Mouse (Mus musculus) bone marrow, adult 2 months (tissue): ENCODE data around the gene Morc4. TPM values are rescaled to one million over a fixed set of nuclear protein-coding genes. Genes with fewer than 3 reads are reported as not detected.

ENCODE experiments used
- H3K27ac ChIP-seq: fragments of 200-500 bp; 2 replicates; pipeline ENCODE4 v1.5.1; 2012; ENCODE audit warnings: low read depth, mild to moderate bottlenecking, control low read depth, inconsistent platforms, low read length; ENCODE audit not compliant: control insufficient read depth, poor library complexity, insufficient read depth
- H3K4me1 ChIP-seq: fragments of 200-500 bp; 2 replicates; pipeline ENCODE4 v1.6.1; 2011; ENCODE audit warnings: low read length; ENCODE audit not compliant: control insufficient read depth, insufficient read depth
- H3K4me3 ChIP-seq: fragments of 200-500 bp; replicated peaks from 2 replicates; pipeline ENCODE3; 2011; ENCODE audit warnings: mild to moderate bottlenecking, low read depth, low read length, control low read depth; ENCODE audit not compliant: control insufficient read depth
- CTCF ChIP-seq: fragments of 200-500 bp; IDR thresholded peaks from 2 replicates; pipeline ENCODE4 v1.5.1; 2011; ENCODE audit warnings: low read length, control low read depth; ENCODE audit not compliant: control insufficient read depth, insufficient read depth
- POLR2A ChIP-seq: fragments of 200-500 bp; IDR thresholded peaks from 2 replicates; pipeline ENCODE4 v1.6.1; 2011; ENCODE audit warnings: low read depth, mild to moderate bottlenecking, control low read depth, low read length, borderline replicate concordance; ENCODE audit not compliant: control insufficient read depth
- WGBS: fragments of 180-500 bp; shearing (Covaris S2); methylation state at CpG from one replicate; pipeline ENCODE4 v1.1.7; 2018; 5-methylcytosine and 5-hydroxymethylcytosine counted together
- polyA plus RNA-seq: library from polyadenylated mRNA; stranded (reverse); fragments of >200 nt; gene quantifications from 2 replicates; pipeline ENCODE4 v1.2.4, GENCODE M21; 2011; ENCODE audit warnings: low replicate concordance; ENCODE audit not compliant: missing spikeins, insufficient read depth, insufficient read length

Gene Morc4
- polyA plus RNA-seq, 1 experiment = 2.8 TPM

DNA sequence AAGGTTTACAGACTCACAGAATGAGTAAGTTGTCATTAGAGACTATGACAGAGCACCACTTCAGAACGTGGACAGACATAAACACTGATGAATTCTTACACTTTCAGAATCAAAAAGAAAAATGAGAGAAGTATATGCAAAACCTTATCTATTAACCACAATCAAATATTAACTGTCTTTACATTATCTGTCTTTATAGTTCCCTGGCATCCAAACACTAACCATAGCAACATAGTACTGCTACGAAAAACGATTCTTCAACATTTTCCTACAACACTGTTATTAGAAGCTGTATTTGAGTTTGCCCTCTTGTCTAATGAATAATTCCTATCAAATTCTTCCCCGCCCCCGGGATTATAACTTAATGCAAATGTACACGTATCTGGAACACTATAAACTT, 30.4 kb downstream of the Morc4 start:
- Histone ChIP-seq H3K4me3 (no peak overlapping the region), H3K27ac (no peak overlapping the region), H3K4me1 (no peaks in the 10 kb centered on the region)
- TF ChIP-seq CTCF (no peak), POLR2A (no peak)
- 66% methylated on average over 6 of the region's 6 CpGs for WGBS

DNA sequence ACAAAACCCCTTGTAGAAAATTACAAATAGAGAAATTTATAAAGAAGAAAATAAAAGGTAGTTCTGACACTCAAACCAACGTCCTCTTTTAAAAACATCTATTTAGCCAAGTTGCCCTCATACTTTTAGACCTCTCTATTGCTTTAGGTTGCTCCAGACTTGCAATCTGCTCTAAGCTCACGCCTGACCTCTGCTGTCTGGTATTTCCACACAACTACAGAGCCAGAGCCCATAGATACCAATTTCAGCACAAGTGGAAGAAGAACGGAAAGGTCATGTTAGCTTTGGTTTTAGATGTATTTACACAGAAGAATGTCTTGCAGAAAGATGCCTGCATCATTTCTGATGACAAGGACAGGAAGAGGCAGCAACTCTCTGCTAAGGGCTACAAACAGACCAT, 32.4 kb downstream of the Morc4 start:
- H3K4me1 ChIP-seq = no peaks in the 10 kb centered on the region
- H3K27ac ChIP-seq = no peak overlapping the region
- WGBS = 66% methylated on average over 3 of the region's 3 CpGs
- H3K4me3 ChIP-seq = no peak overlapping the region
- no peak for TF ChIP-seq CTCF
- TF ChIP-seq POLR2A = no peak

DNA sequence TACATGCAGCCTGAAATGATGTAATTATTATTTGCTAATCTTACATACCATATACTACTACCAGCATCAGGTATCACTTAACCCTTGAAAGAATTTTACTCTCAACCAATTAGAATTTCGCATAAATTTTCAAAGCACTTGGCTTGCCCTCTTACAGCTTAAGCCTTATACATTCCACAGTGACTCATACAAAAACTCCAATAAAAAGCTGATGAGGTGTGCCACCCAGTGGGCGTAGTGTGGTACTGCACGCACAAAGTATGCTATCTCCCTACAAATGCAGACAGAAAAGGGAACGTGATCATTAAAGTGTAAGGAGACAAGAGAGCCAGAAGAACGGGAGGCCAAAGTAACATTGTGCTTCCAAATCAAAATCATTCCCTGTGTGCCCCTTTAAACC, 39.0 kb downstream of the Morc4 start:
- 9% methylated on average over 5 of the region's 5 CpGs for WGBS
- H3K4me3 ChIP-seq = no peak overlapping the region
- H3K4me1 ChIP-seq = no peaks in the 10 kb centered on the region
- H3K27ac ChIP-seq = no peak overlapping the region
- TF ChIP-seq POLR2A (no peak), CTCF (peak; percentile 53)

DNA sequence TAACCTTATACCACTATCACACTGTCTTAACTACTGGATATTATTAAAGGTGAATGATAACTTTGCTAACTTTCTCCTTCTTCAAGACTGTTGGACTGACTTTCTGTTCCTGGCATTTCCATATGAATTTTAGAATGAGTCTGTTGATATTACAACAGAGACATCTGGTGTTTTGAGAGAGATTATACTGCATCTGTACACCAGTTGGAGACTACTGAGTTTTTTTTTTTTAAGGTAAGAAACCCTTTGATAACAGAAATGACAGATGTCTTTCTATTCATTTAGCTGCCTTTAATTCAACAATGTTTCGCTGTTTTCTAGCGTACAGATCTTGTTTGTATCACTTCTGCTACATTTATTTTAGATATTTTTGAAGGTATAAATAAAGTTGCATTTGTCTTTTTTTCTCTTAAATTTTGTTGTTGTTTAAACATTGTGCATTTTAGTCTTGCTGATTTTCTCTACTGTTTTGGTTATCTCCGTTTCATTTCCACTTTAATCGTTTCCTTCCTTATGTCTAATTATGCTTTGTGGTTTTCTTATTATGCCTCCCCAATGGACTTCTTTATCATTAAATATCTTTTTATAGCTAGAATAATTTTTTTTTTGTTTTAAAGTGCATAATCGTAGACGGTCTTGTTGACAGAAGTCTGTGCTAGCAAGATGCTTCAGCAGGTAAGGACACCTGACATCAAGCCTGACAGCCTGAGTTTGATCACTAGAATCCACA, 42.9 kb downstream of the Morc4 start:
- no peak overlapping the region for H3K27ac ChIP-seq
- 59% methylated on average over 6 of the region's 6 CpGs for WGBS
- H3K4me1 ChIP-seq = no peaks in the 10 kb centered on the region
- no peak for TF ChIP-seq POLR2A
- TF ChIP-seq CTCF = no peak
- no peak overlapping the region for H3K4me3 ChIP-seq

DNA sequence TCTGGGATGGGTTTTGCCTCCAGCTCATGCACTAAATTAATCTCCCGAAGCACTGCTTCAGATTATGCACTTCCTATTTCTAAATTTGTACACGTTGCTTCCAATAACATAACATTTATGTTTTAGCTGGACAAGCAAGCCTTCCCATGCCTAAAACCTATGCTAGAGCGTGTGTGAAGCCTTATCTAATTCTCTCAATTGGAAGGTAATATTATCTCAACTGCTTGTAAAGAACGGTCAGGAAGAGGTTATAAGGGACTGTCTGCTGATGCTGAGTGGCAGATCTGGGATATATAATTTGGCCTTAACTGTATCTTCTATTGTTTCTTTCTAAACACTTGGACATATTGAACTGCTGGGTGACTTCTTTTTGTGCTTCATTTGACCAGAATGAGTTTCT, 44.6 kb downstream of the Morc4 start:
- WGBS = 55% methylated on average over 4 of the region's 4 CpGs
- no peak for TF ChIP-seq POLR2A
- TF ChIP-seq CTCF = no peak
- Histone ChIP-seq H3K27ac (no peak overlapping the region), H3K4me3 (no peak overlapping the region), H3K4me1 (no peaks in the 10 kb centered on the region)

DNA sequence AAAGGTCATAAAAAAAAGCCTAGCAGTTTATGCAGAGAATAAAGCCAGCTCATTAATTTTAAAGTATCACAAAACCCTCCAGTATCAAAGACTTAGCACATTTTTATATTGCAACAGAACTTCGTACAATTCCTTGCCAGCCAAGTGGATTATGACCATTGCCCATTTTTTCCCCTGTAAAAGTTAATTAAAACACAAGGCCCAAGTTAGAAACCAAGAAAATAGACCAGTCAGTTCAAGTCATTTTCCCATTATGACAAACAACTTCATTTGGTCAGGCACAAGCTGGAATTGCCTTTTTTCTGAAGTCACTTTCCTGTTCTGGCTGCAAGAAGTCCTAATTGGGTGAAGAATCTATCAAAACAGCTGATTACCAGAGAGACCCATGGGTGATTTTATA, 46.1 kb downstream of the Morc4 start:
- 85% methylated on average over 1 of the region's 1 CpGs for WGBS
- Histone ChIP-seq H3K27ac (no peak overlapping the region), H3K4me1 (no peaks in the 10 kb centered on the region), H3K4me3 (no peak overlapping the region)
- TF ChIP-seq POLR2A (no peak), CTCF (no peak)

DNA sequence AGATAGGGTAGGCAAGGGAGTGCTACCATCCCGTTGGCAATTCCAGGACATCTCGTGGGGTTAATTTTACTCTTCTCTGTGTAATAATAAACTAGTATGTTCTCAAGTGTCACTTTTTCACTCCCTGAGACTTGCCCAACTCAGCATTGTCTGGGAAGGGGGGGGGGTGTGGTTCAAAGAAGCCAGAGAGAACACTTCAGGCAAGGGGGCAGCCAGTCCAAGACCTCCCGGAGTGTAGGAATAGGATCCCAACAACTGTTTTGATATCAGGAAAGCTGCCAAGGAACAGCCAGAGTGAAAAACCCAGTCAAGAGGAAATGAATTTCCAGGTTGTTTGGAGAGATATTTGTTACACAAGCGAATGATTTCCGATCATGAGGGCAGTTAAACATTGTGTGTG, 56.3 kb downstream of the Morc4 start:
- TF ChIP-seq POLR2A = no peak
- TF ChIP-seq CTCF = no peak
- Histone ChIP-seq H3K27ac (no peak overlapping the region), H3K4me3 (no peak overlapping the region), H3K4me1 (no peaks in the 10 kb centered on the region; the same call in 1 of the 2 replicates)
- whole genome bisulfite sequencing = 56% methylated on average over 5 of the region's 5 CpGs

DNA sequence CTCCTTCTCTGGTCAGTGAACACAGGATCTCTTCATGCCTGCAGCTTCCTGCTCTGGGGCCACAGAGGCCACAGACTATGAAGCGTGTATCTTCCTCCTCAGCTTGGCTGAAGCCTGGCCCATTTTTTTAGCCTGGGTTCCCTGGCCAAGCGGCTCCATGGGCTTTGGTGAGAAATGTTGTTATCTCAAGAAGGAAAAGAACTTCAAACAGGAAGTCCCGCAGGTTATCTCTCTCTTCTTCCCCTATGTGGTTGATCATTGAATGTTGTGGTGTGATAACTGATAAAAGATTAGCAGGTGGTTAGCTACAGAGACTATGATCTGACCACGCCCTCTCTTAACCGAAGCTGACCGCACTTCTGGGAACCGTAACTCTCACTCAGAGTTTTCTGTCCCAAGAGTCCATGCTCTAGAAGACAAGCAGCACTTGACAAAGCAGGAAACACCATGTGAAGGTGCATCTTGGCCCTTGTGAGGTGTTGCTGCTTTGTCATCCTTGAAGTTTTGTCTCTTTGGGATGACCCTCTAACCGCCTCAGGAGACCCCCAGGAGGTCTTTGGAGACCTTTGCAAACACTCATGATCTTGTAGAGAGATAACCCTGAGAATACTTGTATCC, 57.4 kb downstream of the Morc4 start:
- no peak overlapping the region for H3K4me3 ChIP-seq
- no peaks in the 10 kb centered on the region; the same call in 1 of the 2 replicates for H3K4me1 ChIP-seq
- 18% methylated on average over 8 of the region's 8 CpGs for WGBS
- TF ChIP-seq POLR2A = no peak
- no peak for TF ChIP-seq CTCF
- no peak overlapping the region for H3K27ac ChIP-seq
